Mouse (Mus musculus) ES-Bruce4 (cell line): ENCODE results near the gene Zfp65. TPM values are rescaled to one million over a fixed set of nuclear protein-coding genes. Genes with fewer than 3 reads are reported as not detected.

Source experiments
- H3K27ac ChIP-seq: 2 replicates; pipeline ENCODE4 v1.5.1; 2012; ENCODE audit warnings: low read length, inconsistent platforms; ENCODE audit not compliant: insufficient read depth
- H3K27me3 ChIP-seq: 2 replicates; pipeline ENCODE4 v1.6.1; 2012; ENCODE audit warnings: mild to moderate bottlenecking, low read length, inconsistent platforms; ENCODE audit not compliant: control insufficient read depth, poor library complexity, insufficient read depth, severe bottlenecking
- H3K36me3 ChIP-seq: 2 replicates; pipeline ENCODE4 v1.6.1; 2012; ENCODE audit warnings: inconsistent platforms, mild to moderate bottlenecking, low read length, moderate library complexity; ENCODE audit not compliant: control insufficient read depth, poor library complexity, insufficient read depth, severe bottlenecking
- H3K4me1 ChIP-seq: one replicate; pipeline ENCODE4 v1.8.1; 2011; ENCODE audit warnings: low read length; ENCODE audit not compliant: control insufficient read depth, insufficient read depth
- H3K4me3 ChIP-seq: 2 replicates; pipeline ENCODE4 v1.5.1; 2011; ENCODE audit warnings: low read depth, mild to moderate bottlenecking, low read length
- H3K9ac ChIP-seq: 2 replicates; pipeline ENCODE4 v1.6.1; 2012; ENCODE audit warnings: low read depth, mild to moderate bottlenecking, inconsistent platforms; ENCODE audit not compliant: poor library complexity, severe bottlenecking
- H3K9me3 ChIP-seq: replicated peaks from 2 replicates; pipeline ENCODE4 v1.6.1; 2012; ENCODE audit warnings: mild to moderate bottlenecking, low read length, inconsistent platforms; ENCODE audit not compliant: control insufficient read depth, poor library complexity, insufficient read depth, severe bottlenecking
- CTCF ChIP-seq: IDR thresholded peaks from one replicate; pipeline ENCODE4 v1.8.1; 2011; ENCODE audit warnings: low read depth, low read length
- EP300 ChIP-seq: IDR thresholded peaks from 2 replicates; pipeline ENCODE4 v1.6.1; 2011; ENCODE audit warnings: low read depth, low read length; ENCODE audit not compliant: insufficient read depth
- POLR2A ChIP-seq: IDR thresholded peaks from one replicate; pipeline ENCODE4 v1.8.1; 2011; ENCODE audit warnings: low read length; ENCODE audit not compliant: insufficient read depth
- polyA plus RNA-seq: library from polyadenylated mRNA; stranded (reverse); fragments of >200 nt; gene quantifications from 2 replicates; pipeline ENCODE4 v1.2.4, GENCODE M21; 2011; ENCODE audit warnings: low read depth; ENCODE audit not compliant: missing spikeins, insufficient read depth, insufficient read length

The Zfp65 gene
- polyA plus RNA-seq, result 12.1 and 12.6 TPM in 2 replicates

DNA sequence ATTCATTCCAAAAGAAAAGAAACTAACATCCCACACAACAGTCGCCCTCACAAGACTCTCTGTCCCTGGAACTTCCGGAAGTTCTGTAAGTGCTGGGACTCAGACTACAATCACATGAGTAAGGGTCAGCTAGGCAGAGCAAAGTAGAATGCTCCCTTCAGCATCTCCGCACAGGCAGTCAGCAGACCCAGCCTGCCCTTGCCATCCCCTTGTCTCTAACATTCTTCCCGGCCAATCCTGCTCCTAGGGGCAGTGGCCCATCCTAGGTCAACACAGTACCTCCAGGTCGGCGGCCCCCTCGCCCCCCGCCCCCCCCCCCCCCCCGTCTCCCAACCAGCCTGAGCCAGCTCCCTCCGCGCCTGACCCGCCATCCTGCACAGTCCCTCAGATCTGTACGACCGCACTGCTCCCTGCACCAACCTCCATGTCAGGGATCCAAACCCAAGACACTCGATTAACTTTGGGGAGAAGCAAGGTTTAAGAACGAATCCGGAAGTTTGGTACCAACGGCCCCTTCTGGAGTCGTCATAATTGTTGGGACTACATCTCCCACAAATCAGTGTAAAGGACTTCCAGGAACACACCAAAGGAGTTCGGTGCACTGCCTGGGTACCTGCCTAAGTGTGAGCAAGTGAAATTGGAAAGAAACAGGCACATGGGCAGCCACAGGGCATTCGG is at the start of gene Zfp65:
Zfp65 (minus strand) TSS at position 533 of the 678 bp plus-strand sequence.
- Histone ChIP-seq H3K4me1 (no peaks in the 10 kb centered on the region), H3K9ac (peak within 1 kb of the TSS; percentile 65), H3K4me3 (peak within 1 kb of the TSS; percentile 82), H3K9me3 (peaks cover 14% of the 10 kb centered on the region), H3K27ac (peak within 1 kb of the TSS; percentile 45), H3K36me3 (no peaks in the 10 kb centered on the region), H3K27me3 (no peaks in the 10 kb centered on the region)
- TF ChIP-seq POLR2A (no peak), EP300 (peak; percentile 54; the same call in 1 of the 2 replicates)

DNA sequence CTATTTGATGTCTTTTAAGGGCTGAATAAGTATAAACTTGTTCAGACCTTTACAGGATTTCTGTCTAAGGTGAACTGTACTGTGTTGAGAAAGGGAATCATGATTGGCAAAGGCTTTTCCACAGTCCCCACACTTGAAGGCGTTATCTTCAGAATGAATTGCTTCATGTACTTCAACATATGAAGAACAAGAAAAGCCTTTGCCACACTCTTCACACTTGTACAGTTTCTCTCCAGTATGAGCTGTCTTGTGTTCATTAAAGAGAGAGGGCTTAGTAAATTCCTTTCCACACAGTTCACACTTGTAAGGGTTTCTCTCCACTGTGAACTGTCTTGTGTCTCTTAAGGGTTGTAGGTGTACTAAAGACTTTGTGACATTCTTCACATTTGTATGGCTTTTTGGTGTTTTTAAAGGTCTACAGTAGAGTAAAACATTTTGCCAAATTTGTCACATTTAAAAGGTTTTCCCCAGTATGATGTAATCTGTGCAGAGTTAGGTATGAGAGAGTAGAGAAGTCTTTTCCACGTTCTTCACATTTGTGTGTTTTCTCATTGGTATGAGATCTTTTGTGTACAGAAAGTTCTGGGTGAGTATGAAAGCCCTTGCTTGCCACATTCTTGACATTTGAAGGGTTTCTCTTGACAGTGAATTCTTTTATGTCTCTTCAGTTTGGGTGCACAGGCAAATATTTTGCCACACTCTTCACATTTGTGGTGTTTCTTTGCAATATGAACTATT is 34.2 kb upstream of the Zfp65 start:
- TF ChIP-seq CTCF (no peak), POLR2A (no peak), EP300 (no peak)
- Histone ChIP-seq H3K4me1 (no peaks in the 10 kb centered on the region), H3K36me3 (no peaks in the 10 kb centered on the region), H3K27me3 (no peaks in the 10 kb centered on the region; the same call in 1 of the 2 replicates), H3K9me3 (no peaks in the 10 kb centered on the region), H3K9ac (no peak overlapping the region), H3K27ac (no peak overlapping the region), H3K4me3 (no peak overlapping the region)

DNA sequence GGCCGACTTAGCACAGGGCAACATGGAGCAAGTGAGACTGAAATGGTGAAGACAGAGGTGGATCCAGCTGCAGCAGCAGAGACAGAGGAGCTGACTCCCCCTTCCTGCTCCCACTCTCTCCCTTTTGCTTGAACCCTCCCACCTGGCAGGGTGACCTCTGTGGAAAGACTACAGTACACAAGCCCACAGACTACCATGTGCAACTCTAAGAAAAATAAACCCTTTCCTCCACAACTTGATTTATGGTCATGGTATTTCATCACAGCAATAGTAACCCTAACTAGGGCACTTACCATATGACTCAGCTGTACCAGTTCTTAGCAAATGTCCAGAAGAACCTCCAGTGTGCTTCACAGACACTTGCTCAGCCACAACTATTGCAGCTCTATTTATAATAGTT is 31.0 kb upstream of the Zfp65 start:
- H3K36me3 ChIP-seq, result no peaks in the 10 kb centered on the region

DNA sequence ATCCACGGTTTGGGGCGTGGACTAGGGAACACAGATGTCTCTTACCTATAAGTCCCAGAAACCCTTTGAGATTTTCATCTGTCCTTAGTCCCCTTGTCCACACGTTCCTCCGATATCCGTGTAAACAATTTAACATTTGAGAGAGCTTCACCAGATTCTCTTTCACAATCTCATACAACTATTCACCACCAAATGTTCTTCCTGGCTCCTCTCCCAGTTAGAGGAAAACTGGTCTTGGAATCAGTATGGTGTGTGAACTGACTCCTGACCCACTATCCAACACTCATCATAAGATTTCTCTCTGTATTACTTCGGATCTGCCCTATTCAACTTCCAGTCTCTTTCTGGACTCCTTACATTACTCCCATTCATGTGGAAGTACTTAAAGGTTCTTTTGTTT is 26.8 kb upstream of the Zfp65 start:
- Histone ChIP-seq H3K27ac (no peak overlapping the region), H3K4me1 (no peaks in the 10 kb centered on the region), H3K4me3 (no peak overlapping the region), H3K9me3 (no peaks in the 10 kb centered on the region), H3K9ac (peak overlapping the region; percentile 44; the same call in 1 of the 2 replicates), H3K27me3 (no peaks in the 10 kb centered on the region), H3K36me3 (no peaks in the 10 kb centered on the region)
- TF ChIP-seq CTCF (no peak), EP300 (no peak), POLR2A (no peak)

More for the DNA sequence above, 31.0 kb upstream of the Zfp65 start:
- H3K4me3 ChIP-seq, result no peak overlapping the region
- no peaks in the 10 kb centered on the region for H3K9me3 ChIP-seq
- H3K4me1 ChIP-seq, result no peaks in the 10 kb centered on the region
- H3K27me3 ChIP-seq, result no peaks in the 10 kb centered on the region
- TF ChIP-seq CTCF (no peak), POLR2A (no peak), EP300 (no peak)
- no peak overlapping the region for H3K9ac ChIP-seq
- no peak overlapping the region for H3K27ac ChIP-seq

- peak within 1 kb of the TSS; percentile 88 for H3K27ac ChIP-seq
Measured at GRCm38 (mm10) chr13:67754333-67755306, 25.6 kb upstream of the Zfp65 start, which contains the start of gene Zfp85. TSS of gene Zfp85 (minus strand) at chr13:67755228.

More at GRCm38 (mm10) chr13:67754333-67755306, 25.6 kb upstream of the Zfp65 start, which contains the start of gene Zfp85:
- H3K4me3 ChIP-seq, result peak within 1 kb of the TSS; percentile 95
- H3K9me3 ChIP-seq, result no peaks in the 10 kb centered on the region
- TF ChIP-seq EP300 (no peak), CTCF (no peak), POLR2A (peak; percentile 12)
- H3K4me1 ChIP-seq, result no peaks in the 10 kb centered on the region
- no peaks in the 10 kb centered on the region for H3K36me3 ChIP-seq
- H3K9ac ChIP-seq, result peak within 1 kb of the TSS; percentile 44
- H3K27me3 ChIP-seq, result no peaks in the 10 kb centered on the region
